Mouse (Mus musculus) adrenal gland, adult 8-10 months (tissue): Measurements from ENCODE around the gene Runx2. TPM values are rescaled to one million over a fixed set of nuclear protein-coding genes. Genes with fewer than 3 reads are reported as not detected.

Source experiments
- DNase-seq: peaks from one replicate; pipeline ENCODE4 v3.0.0; 2022
- total RNA-seq, 4 experiments: library from RNA; stranded (reverse); gene quantifications; 2 replicates each; pipeline ENCODE4 v1.2.4; 2022

The Runx2 gene
- total RNA-seq, 4 experiments from 2014 or later, result 19.6 to 32.8 (median 25.7) TPM

- DNase-seq, result no peak
Observed at GRCm38 (mm10) chr17:44524146-44524545, 290.5 kb downstream of the Runx2 start.

GRCm38 (mm10) chr17:44522906-44523305 lies 291.7 kb downstream of the Runx2 start:
- peak; percentile 52 for DNase-seq

GRCm38 (mm10) chr17:44520122-44521075 lies 294.2 kb downstream of the Runx2 start:
- DNase-seq, result no peak

GRCm38 (mm10) chr17:44519356-44519755 lies 295.2 kb downstream of the Runx2 start:
- no peak for DNase-seq

GRCm38 (mm10) chr17:44518156-44518555 lies 296.4 kb downstream of the Runx2 start:
- no peak for DNase-seq

- DNase-seq, result no peak
Observed at GRCm38 (mm10) chr17:44508198-44508715, 306.3 kb downstream of the Runx2 start.

GRCm38 (mm10) chr17:44507741-44508140 lies 306.9 kb downstream of the Runx2 start:
- DNase-seq, result no peak

- DNase-seq, result no peak
Observed at GRCm38 (mm10) chr17:44506524-44506923, 308.1 kb downstream of the Runx2 start.

GRCm38 (mm10) chr17:44504794-44505317 lies 309.7 kb downstream of the Runx2 start:
- DNase-seq, result no peak

- no peak for DNase-seq
Observed at GRCm38 (mm10) chr17:44502176-44502575, 312.4 kb downstream of the Runx2 start.

- DNase-seq, result no peak
Observed at GRCm38 (mm10) chr17:44500306-44500899, 314.2 kb downstream of the Runx2 start.

GRCm38 (mm10) chr17:44490164-44490794 lies 324.3 kb downstream of the Runx2 start:
- DNase-seq, result no peak

GRCm38 (mm10) chr17:44489346-44489745 lies 325.3 kb downstream of the Runx2 start:
- DNase-seq, result no peak

- DNase-seq, result no peak
Observed at GRCm38 (mm10) chr17:44487514-44488244, 326.9 kb downstream of the Runx2 start.

GRCm38 (mm10) chr17:44485337-44485736 lies 329.3 kb downstream of the Runx2 start:
- no peak for DNase-seq

- DNase-seq, result no peak
Observed at GRCm38 (mm10) chr17:44479918-44480317, 334.7 kb downstream of the Runx2 start.

- no peak for DNase-seq
Observed at GRCm38 (mm10) chr17:44479491-44479890, 335.1 kb downstream of the Runx2 start.

- DNase-seq, result no peak
Observed at GRCm38 (mm10) chr17:44475910-44476309, 338.7 kb downstream of the Runx2 start.

- DNase-seq, result no peak
Observed at GRCm38 (mm10) chr17:44474280-44474679, 340.3 kb downstream of the Runx2 start.

GRCm38 (mm10) chr17:44472695-44473094 lies 341.9 kb downstream of the Runx2 start:
- no peak for DNase-seq

- no peak for DNase-seq
Observed at GRCm38 (mm10) chr17:44463679-44464078, 350.9 kb downstream of the Runx2 start.

- no peak for DNase-seq
Observed at GRCm38 (mm10) chr17:44460156-44460555, 354.4 kb downstream of the Runx2 start.
